Mouse (Mus musculus) layer of hippocampus, adult 11-12 months (tissue): ENCODE results near the gene Hoxc13.

Source experiments
- DNase-seq: peaks from one replicate; pipeline ENCODE4 v3.0.0; 2022; ENCODE audit warnings: low spot score

Gene Hoxc13

GRCm38 (mm10) chr15:102937036-102937666 lies 16.2 kb downstream of the Hoxc13 start:
- no peak for DNase-seq

DNA sequence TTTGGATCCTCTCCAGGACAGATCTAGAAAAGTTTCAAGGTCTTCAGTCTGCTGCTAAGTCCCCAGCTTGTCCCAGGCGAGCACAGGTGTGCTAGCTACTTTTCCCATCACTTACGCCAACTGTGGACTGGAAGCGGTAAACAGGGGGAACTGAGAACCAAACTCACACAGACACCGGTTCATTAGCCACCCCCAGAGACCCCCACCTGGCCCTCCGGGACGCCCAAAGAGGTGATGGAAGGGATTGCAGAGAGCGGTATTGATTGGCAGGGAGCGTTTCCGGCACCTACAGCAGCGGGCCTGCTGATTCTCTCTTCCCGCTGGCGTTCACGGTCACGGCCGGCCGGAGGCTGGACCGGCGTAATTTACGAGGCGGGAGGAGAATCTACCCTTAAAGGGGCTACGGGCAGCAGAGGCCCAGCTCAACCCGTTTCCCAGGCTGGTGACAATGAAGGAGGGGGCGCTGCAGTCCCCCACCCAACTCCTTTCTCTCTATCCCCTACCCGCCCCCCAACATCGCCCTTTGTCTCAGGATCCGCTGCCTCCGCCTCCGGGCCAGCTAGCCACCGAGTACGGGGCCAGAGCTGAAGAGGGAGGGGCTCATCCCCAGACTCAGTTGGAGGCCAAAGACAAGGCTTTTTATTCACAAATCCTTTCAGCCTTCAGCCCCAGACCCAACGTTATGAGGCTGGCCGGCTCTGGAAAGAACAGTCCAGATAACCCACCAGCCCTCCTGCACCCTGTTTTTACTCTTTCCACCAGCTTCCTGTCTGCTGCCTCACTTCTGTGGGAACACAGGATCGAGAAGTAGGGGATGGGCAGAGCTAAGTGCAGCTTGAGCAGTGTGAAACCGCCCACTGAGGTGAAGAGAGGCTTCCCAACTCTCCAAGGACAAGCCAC lies 18.6 kb downstream of the Hoxc13 start:
- no peak for DNase-seq

- no peak for DNase-seq
These were observed 22.0 kb downstream of the Hoxc13 start for GRCm38 (mm10) chr15:102942739-102943467.

DNA sequence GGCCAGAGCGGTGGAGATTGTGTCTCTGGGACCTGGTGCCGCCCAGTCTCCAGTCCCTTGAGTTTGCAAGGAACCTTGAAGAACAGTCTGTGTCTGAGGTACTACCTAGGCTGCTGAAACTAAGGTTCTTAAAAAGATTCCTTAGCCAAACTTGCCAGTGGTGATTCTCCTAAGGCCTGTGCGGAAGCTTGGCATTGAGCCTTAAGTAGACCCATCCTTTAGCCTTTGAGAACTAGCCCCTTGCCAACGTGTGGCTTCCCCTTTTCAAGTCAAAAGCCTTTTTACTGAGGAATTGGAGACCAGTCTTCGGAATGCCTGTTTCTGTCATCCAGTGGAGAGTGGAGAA lies 22.5 kb downstream of the Hoxc13 start:
- no peak for DNase-seq

GRCm38 (mm10) chr15:102945185-102946077 lies 24.5 kb downstream of the Hoxc13 start:
- DNase-seq, result no peak

GRCm38 (mm10) chr15:102947276-102947675 lies 26.4 kb downstream of the Hoxc13 start:
- DNase-seq, result no peak

GRCm38 (mm10) chr15:102948842-102949241 lies 27.9 kb downstream of the Hoxc13 start:
- DNase-seq, result no peak

- DNase-seq, result no peak
These were observed 28.8 kb downstream of the Hoxc13 start for GRCm38 (mm10) chr15:102949696-102950095.

DNA sequence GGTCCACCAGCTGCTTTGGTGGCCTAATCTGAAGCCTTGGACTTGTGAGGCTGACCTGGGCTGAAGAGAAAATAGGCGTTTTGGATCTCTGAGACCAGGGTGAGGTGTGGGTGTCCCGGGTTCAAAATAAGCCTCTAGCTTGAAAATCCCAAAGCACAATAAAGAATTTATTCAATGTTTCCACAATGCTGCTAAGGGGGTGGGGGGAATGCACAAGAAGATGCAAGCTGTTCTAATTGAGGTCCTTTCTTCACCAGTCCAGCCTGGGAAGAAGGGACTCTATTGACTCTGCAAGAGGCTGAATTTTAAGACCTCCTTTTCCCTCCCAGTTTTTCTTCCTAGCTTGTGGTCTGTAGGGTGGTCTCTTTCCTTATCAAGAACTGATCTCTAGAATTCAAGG lies 30.0 kb downstream of the Hoxc13 start:
- DNase-seq, result no peak

DNA sequence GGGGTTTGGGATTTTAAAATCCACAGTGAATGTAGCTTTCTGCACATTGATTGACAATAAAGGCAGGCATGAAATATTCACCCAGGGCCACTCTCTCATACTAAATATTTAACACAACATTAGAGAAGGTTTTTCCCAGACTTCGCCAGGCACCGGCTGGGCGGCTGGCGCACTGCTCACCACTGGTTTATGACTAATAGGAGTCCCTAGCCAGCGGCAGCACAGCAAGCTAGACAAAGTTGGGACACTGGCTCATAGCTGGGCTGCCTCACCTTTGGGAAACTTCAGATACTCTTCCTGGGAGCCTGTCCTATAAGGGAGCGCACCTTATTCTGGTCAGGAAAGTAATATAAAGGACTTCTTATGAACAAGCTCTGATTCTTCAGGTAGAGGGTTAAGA lies 32.7 kb downstream of the Hoxc13 start:
- no peak for DNase-seq

GRCm38 (mm10) chr15:102954192-102955006 lies 33.5 kb downstream of the Hoxc13 start, which contains the start of gene Hoxc11:
TSS of gene Hoxc11 (plus strand) at chr15:102954427.
- DNase-seq, result no peak

- DNase-seq, result no peak
These were observed 34.1 kb downstream of the Hoxc13 start for GRCm38 (mm10) chr15:102955007-102955382.

DNA sequence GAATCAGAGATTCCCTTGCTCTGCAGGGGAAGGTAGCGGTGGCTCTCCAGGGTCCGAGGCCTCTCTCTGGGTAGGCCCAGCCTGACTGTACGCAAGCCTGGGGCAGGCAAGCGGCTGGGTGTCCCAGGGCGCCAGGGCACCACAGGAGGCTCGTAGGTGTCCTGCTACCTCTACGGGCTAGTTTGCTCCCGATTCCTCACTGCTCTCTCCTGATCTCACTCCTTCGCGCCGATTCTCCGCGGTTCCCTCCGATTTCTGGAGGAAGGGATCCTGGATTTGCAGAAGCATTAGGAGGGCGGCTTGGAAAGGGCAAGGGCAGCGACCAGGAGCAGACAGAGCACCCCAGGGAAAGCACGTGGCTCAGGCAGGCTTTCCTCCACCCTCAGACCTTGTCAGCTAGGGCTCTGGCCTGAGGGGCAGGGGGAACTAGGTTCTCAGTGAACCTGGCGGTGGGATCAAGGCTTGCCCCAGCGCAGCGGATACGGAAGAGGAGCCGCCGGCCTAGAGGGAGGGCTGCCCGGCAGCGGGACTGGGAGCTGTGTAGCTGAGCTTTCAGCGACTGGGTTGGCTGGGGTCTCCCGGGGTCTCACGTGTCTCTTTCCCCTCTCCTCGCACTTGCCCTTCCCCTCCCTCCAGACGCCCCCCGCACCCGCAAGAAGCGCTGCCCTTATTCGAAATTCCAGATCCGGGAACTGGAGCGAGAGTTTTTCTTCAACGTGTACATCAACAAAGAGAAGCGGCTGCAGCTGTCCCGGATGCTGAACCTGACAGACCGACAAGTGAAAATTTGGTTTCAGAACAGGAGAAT lies 35.1 kb downstream of the Hoxc13 start:
- no peak for DNase-seq

DNA sequence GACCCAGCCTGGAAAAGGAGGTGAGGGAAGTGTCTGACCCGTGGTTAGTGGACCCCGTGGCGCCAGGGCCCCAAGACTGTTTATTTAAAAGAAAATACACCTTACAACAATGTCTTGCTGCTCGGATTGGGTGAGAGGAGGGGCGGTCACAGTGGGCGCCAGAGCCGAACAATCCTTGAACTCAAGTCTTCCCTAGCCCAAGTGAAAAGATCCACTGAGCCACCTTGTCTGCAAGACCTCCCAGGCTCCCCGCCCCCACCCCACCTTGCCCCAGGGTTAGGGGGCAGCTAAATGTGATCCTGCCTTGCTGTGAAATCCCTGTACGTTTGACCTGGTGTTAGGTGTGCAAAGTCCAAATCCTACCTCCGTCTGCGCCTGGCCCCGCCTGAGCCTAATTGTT lies 36.0 kb downstream of the Hoxc13 start:
- no peak for DNase-seq

DNA sequence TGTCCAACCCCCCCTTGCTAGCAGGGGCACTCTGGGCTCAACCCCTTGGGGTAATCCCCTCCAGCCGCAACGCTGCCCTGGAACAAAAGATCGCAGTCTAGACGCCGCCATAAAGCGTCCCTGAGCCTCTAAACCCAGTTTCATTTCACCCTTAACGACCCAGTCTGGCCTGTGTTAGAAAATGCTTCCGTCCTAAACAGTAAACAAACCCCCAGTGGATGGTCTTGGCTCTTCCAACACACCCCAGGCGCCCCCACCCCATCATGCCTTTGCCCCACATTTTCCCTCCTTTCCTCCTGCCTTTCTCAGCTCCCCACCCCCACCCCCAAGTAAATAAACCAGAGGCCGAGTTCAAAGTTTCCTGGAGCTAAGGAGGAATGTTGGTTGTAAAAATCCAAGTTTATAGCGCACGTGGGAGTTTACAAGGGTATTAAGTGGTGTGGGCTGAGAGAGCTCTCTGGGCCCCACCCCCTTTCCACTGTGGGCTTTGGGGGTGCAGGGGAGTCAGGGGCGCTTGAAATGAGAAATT lies 38.8 kb downstream of the Hoxc13 start:
- DNase-seq, result no peak

- no peak for DNase-seq
These were observed 40.8 kb downstream of the Hoxc13 start for GRCm38 (mm10) chr15:102961728-102962127.

- DNase-seq, result no peak
These were observed 41.6 kb downstream of the Hoxc13 start for GRCm38 (mm10) chr15:102962492-102962891.

DNA sequence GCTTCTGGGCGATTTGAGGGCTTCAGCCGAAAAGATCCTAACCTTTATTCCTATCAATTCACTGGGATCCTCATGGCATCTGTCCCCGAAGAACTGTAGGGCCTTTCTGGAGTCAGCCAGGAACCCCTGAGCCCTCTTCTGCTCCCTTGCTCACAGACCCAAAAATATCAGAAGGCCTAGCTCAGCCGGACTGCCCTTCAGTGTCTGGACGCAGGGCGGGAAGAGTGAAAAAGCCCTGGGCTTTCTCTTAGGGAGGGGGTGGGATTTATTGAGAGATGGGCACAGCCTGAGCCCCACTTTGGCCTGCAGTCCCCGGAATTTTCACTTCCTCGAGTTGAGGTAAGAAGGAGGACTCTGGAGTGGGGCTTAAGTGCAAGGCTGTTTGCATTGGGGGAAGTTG lies 42.4 kb downstream of the Hoxc13 start:
- DNase-seq, result no peak

GRCm38 (mm10) chr15:102963671-102964640 lies 43.1 kb downstream of the Hoxc13 start:
- no peak for DNase-seq
